Mouse (Mus musculus): ENCODE measurements around the gene Zfp292. TPM values are rescaled to one million over a fixed set of nuclear protein-coding genes. Genes with fewer than 3 reads are reported as not detected.
"Not testable (repeated sequence)": the region's sequence is repeated elsewhere in the genome, so short reads cannot be mapped to it uniquely, and the experiment has no call there.

The Zfp292 gene
- total RNA-seq (2012; rRNA removed) (8.3 and 9.5 TPM in 2 replicates), total RNA-seq (2014; rRNA removed) (13.6 and 14.2 TPM in 2 replicates), polyA plus RNA-seq (2012; ENCODE audit: insufficient read length, low read depth) (10.1 and 11.4 TPM in 2 replicates)

DNA sequence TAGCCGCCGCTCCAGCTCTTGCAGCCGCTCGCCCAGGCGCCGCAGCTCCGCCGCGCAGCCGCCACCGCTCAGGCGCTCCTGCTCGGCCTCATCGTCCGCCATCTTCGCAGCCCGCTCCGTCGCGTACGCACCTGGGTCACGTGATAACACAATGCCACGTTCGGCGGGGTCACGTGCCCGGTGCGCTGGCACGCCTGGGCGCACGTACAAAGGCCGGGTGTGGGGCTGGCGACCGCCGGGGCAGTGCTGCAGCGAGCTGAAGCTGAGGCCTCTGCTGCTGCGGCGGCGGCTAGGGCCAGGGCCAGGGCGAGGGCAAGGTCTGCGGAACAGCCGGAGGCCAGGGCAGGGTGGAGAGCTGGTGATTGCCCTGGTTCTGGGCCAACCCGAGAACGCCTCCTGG, at the start of gene Zfp292:
Gene Zfp292 (minus strand): TSS at position 143 of the 400 bp plus-strand sequence.
- H3K4me3 ChIP-seq (replicated peaks in 1 of 3; ENCODE audit: low read depth in 2 of 3, low read length in 2 of 3, poor library complexity in 1 of 3), result peak within 1 kb of the TSS; percentile 69 to 97 (median 88)
- no peaks in the 10 kb centered on the region for H3K27me3 ChIP-seq (replicated peaks)
- TF ChIP-seq CHD1 (IDR thresholded peaks at IDR 0.05; ENCODE audit: low read depth, low read length) (no peak), ZC3H11A (IDR thresholded peaks at IDR 0.05; ENCODE audit: low read depth, low read length) (no peak), ZKSCAN1 (IDR thresholded peaks at IDR 0.05; ENCODE audit: borderline replicate concordance, low read depth, low read length) (no peak), E2F4 (IDR thresholded peaks at IDR 0.05; ENCODE audit: insufficient replicate concordance, low read depth, low read length) (no peak), USF2 (conservative IDR thresholded peaks at IDR 0.05; ENCODE audit: low read depth, low read length) (peak; percentile 97), MAZ (IDR thresholded peaks at IDR 0.05; ENCODE audit: low read depth, low read length) (no peak), BHLHE40 (IDR thresholded peaks at IDR 0.05; ENCODE audit: low read depth, low read length) (peak; percentile 100), PAX5 (IDR thresholded peaks at IDR 0.05; ENCODE audit: low read length) (no peak), ETS1 (conservative IDR thresholded peaks at IDR 0.05; ENCODE audit: low read depth, low read length) (peak; percentile 77), USF1 (IDR thresholded peaks at IDR 0.05; ENCODE audit: low read depth, low read length) (peak; percentile 99), POLR2A (IDR thresholded peaks at IDR 0.05; ENCODE audit: low read depth, low read length) (peak; percentile 79), KAT2A (IDR thresholded peaks at IDR 0.05; ENCODE audit: insufficient replicate concordance, low read length) (0 out of 2 replicates have a peak, but pooled peaks have one; percentile 17), ELF1 (IDR thresholded peaks at IDR 0.05; ENCODE audit: low read depth, low read length) (no peak), MXI1 (IDR thresholded peaks at IDR 0.05; ENCODE audit: low read depth, low read length) (peak; percentile 77; the same call in 1 of the 2 replicates), TBP (conservative IDR thresholded peaks at IDR 0.05; ENCODE audit: low read depth, low read length) (0 out of 2 replicates have a peak, but pooled peaks have one; percentile 39), POLR2AphosphoS2 (IDR thresholded peaks at IDR 0.05; ENCODE audit: low read depth, low read length) (0 out of 2 replicates have a peak, but pooled peaks have one; percentile 32), MYC (IDR thresholded peaks at IDR 0.05; ENCODE audit: low read depth, low read length) (peak; percentile 63; the same call in 1 of the 2 replicates), HCFC1 (IDR thresholded peaks at IDR 0.05; ENCODE audit: low read depth, low read length) (peak; percentile 70), JUND (conservative IDR thresholded peaks at IDR 0.05; ENCODE audit: low read depth, low read length) (no peak), ZMIZ1 (IDR thresholded peaks at IDR 0.05; ENCODE audit: low read depth, low read length) (no peak; the same call in 1 of the 2 replicates), JUN (IDR thresholded peaks at IDR 0.05; ENCODE audit: insufficient read depth, low read depth, low read length) (no peak), ZNF384 (IDR thresholded peaks at IDR 0.05; ENCODE audit: low read depth, low read length) (no peak), NRF1 (IDR thresholded peaks at IDR 0.05; ENCODE audit: low read depth, low read length) (peak; percentile 73), UBTF (IDR thresholded peaks at IDR 0.05; ENCODE audit: low read depth, low read length) (no peak), CHD2 (IDR thresholded peaks at IDR 0.05; ENCODE audit: low read length) (no peak; the same call in 1 of the 2 replicates), TCF12 (IDR thresholded peaks at IDR 0.05; ENCODE audit: low read depth, low read length) (peak; percentile 93), CTCF (conservative IDR thresholded peaks at IDR 0.05 in 1 of 2, IDR thresholded peaks at IDR 0.05 in 1 of 2; ENCODE audit: low read depth in 2 of 2, low read length in 2 of 2) (no peak), MEF2A (IDR thresholded peaks at IDR 0.05; ENCODE audit: borderline replicate concordance, low read depth, low read length) (peak; percentile 68; the same call in 1 of the 2 replicates), NELFE (IDR thresholded peaks at IDR 0.05; ENCODE audit: low read depth, low read length) (0 out of 2 replicates have a peak, but pooled peaks have one; percentile 52), RCOR1 (conservative IDR thresholded peaks at IDR 0.05; ENCODE audit: low read depth, low read length) (no peak; the same call in 1 of the 2 replicates), MAX (IDR thresholded peaks at IDR 0.05; ENCODE audit: low read length) (peak; percentile 97), RAD21 (IDR thresholded peaks at IDR 0.05; ENCODE audit: low read depth, low read length) (no peak), SIN3A (IDR thresholded peaks at IDR 0.05; ENCODE audit: low read length) (0 out of 2 replicates have a peak, but pooled peaks have one; percentile 14)
- H3K9ac ChIP-seq (ENCODE audit: insufficient read depth, low read depth), result peak within 1 kb of the TSS; percentile 93
- dilution Hi-C loops (cut with MboI; ENCODE audit: extremely low pct_ligation_motif_present, extremely low pct_unique_long_range_greater_than_20kb, low sequenced_read_pairs) (no loop called here), in situ Hi-C loops (cut with MboI; ENCODE audit: low pct_ligation_motif_present, low pct_unique_long_range_greater_than_20kb, low sequenced_read_pairs) (no loop called here)
- peak within 1 kb of the TSS; percentile 78 for H3K27ac ChIP-seq (ENCODE audit: insufficient read depth, low read depth)
- H3K4me1 ChIP-seq (ENCODE audit: control insufficient read depth in 1 of 2, insufficient read depth in 2 of 2), result peaks cover 4 to 31% of the 10 kb centered on the region in 2 experiments; a peak in 3 of 4 replicates
- no peaks in the 10 kb centered on the region for H3K9me3 ChIP-seq (replicated peaks; ENCODE audit: low read length)
- H3K36me3 ChIP-seq (replicated peaks in 1 of 2; ENCODE audit: control insufficient read depth in 1 of 2, insufficient read depth in 1 of 2, low read length in 1 of 2), result no peaks in the 10 kb centered on the region
- peaks cover 38% of the 10 kb centered on the region for H3K79me2 ChIP-seq (replicated peaks; ENCODE audit: control insufficient read depth, extremely low read depth, insufficient read depth, poor library complexity, severe bottlenecking)
- H3K4me2 ChIP-seq (ENCODE audit: insufficient read depth, low read depth, poor library complexity, severe bottlenecking), result peak within 1 kb of the TSS; percentile 85
- peak; percentile 85 for DNase-seq (ENCODE audit: extremely low read depth)

- H3K79me2 ChIP-seq (replicated peaks; ENCODE audit: control insufficient read depth, extremely low read depth, insufficient read depth, poor library complexity, severe bottlenecking); H3K9ac ChIP-seq (ENCODE audit: insufficient read depth, low read depth); H3K36me3 ChIP-seq (replicated peaks in 1 of 2; ENCODE audit: control insufficient read depth in 1 of 2, insufficient read depth in 1 of 2, low read length in 1 of 2); H3K4me2 ChIP-seq (ENCODE audit: insufficient read depth, low read depth, poor library complexity, severe bottlenecking); H3K4me3 ChIP-seq (replicated peaks in 1 of 3; ENCODE audit: low read depth in 2 of 3, low read length in 2 of 3, poor library complexity in 1 of 3); dilution Hi-C loops (cut with MboI; ENCODE audit: extremely low pct_ligation_motif_present, extremely low pct_unique_long_range_greater_than_20kb, low sequenced_read_pairs); DNase-seq (ENCODE audit: extremely low read depth); H3K9me3 ChIP-seq (replicated peaks; ENCODE audit: low read length); H3K27me3 ChIP-seq (replicated peaks); H3K4me1 ChIP-seq (ENCODE audit: control insufficient read depth in 1 of 2, insufficient read depth in 2 of 2); H3K27ac ChIP-seq (ENCODE audit: insufficient read depth, low read depth); in situ Hi-C loops (cut with MboI; ENCODE audit: low pct_ligation_motif_present, low pct_unique_long_range_greater_than_20kb, low sequenced_read_pairs): not testable (repeated sequence)
Observed at GRCm38 (mm10) chr4:34928386-34928785, 45.6 kb upstream of the Zfp292 start.
